Mouse (Mus musculus) spleen, adult 2 months (tissue): ENCODE data around the gene Vps37c.

Source experiments
- CTCF ChIP-seq: fragments of 200-500 bp; IDR thresholded peaks from 2 replicates; pipeline ENCODE4 v1.5.1; 2011; ENCODE audit warnings: mild to moderate bottlenecking, inconsistent platforms; ENCODE audit not compliant: insufficient read depth, insufficient read length, insufficient replicate concordance; ENCODE audit errors: extremely low read depth
- POLR2A ChIP-seq: fragments of 200-500 bp; IDR thresholded peaks from 2 replicates; pipeline ENCODE4 v1.6.1; 2011; ENCODE audit warnings: low read depth, low read length, inconsistent platforms

GRCm38 (mm10) chr19:10751607-10752006 is 63.1 kb downstream of the Vps37c start:
- TF ChIP-seq POLR2A, result no peak
- no peak for TF ChIP-seq CTCF
